Mouse (Mus musculus): ENCODE measurements around the gene Pafah1b1. TPM values are rescaled to one million over a fixed set of nuclear protein-coding genes. Genes with fewer than 3 reads are reported as not detected.

Pafah1b1 gene
- polyA plus RNA-seq, 1 experiment from 2014 or later = 62.1 TPM

DNA sequence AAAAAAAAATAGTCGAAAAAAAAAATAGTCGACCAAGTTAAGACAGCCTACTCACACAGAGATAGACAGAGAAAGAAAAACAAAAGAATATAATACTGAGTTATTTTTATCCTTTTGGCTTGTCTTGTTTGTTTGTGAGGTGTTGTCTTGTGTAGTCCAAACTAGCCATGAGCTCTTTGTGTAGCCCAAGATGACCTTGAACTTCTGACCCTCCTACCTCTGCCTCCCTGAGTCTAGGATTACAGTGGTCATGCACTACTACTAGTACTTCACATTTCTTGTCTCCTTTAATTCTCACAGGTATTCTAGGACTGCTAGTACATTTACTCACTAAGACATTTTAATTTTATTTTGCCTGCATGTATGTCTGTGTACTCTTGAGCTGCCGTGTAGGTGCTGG lies 97.0 kb downstream of the Pafah1b1 start:
- no peak for ATAC-seq
- H3K36me3 ChIP-seq (ENCODE audit: control insufficient read depth, insufficient read depth) = no peaks in the 10 kb centered on the region
- no peak overlapping the region for H3K4me2 ChIP-seq (replicated peaks; ENCODE audit: low read depth)
- TF ChIP-seq CTCF (IDR thresholded peaks at IDR 0.05; ENCODE audit: low read depth) = no peak
- H3K9me3 ChIP-seq (ENCODE audit: control insufficient read depth) = no peaks in the 10 kb centered on the region
- no peak overlapping the region for H3K9ac ChIP-seq (ENCODE audit: low read depth, low read length)
- H3K27me3 ChIP-seq (replicated peaks; ENCODE audit: control insufficient read depth, insufficient read depth, low read length) = no peaks in the 10 kb centered on the region
- H3K4me1 ChIP-seq (replicated peaks; ENCODE audit: control insufficient read depth, insufficient read depth, low read length) = no peaks in the 10 kb centered on the region
- H3K4me3 ChIP-seq (ENCODE audit: low read depth, low read length) = no peak overlapping the region
- H3K27ac ChIP-seq (ENCODE audit: low read depth, low read length) = no peak overlapping the region
- WGBS = 67% methylated on average over 3 of the region's 3 CpGs

GRCm38 (mm10) chr11:74625333-74625732 lies 99.1 kb downstream of the Pafah1b1 start:
- Histone ChIP-seq H3K4me1 (replicated peaks; ENCODE audit: control insufficient read depth, insufficient read depth, low read length) (no peaks in the 10 kb centered on the region), H3K9me3 (ENCODE audit: control insufficient read depth) (no peaks in the 10 kb centered on the region), H3K9ac (ENCODE audit: low read depth, low read length) (no peak overlapping the region), H3K36me3 (ENCODE audit: control insufficient read depth, insufficient read depth) (no peaks in the 10 kb centered on the region), H3K4me2 (replicated peaks; ENCODE audit: low read depth) (no peak overlapping the region), H3K27ac (ENCODE audit: low read depth, low read length) (no peak overlapping the region), H3K4me3 (ENCODE audit: low read depth, low read length) (no peak overlapping the region), H3K27me3 (replicated peaks; ENCODE audit: control insufficient read depth, insufficient read depth, low read length) (peaks cover 10% of the 10 kb centered on the region)
- ATAC-seq = no peak
- no peak for TF ChIP-seq CTCF (IDR thresholded peaks at IDR 0.05; ENCODE audit: low read depth)

Other genes starting within 250 kb of the Pafah1b1 start
- gene Rap1gap2, start 113.8 kb downstream of the Pafah1b1 start, polyA plus RNA-seq (2015; fragmentation: Nextera tagmentation; extraction: Ambion mirVana) = 7.9 and 9.2 TPM in 2 replicates
- 0.25 and 0.35 TPM in 2 replicates for gene Ccdc92b, start 105.1 kb downstream of the Pafah1b1 start, polyA plus RNA-seq (2015; fragmentation: Nextera tagmentation; extraction: Ambion mirVana)
- gene Cluh, start 75.2 kb downstream of the Pafah1b1 start, polyA plus RNA-seq (2015; fragmentation: Nextera tagmentation; extraction: Ambion mirVana) = 21.4 and 23.1 TPM in 2 replicates
- 9.6 and 11.1 TPM in 2 replicates for gene Mettl16, start 46.2 kb upstream of the Pafah1b1 start, polyA plus RNA-seq (2015; fragmentation: Nextera tagmentation; extraction: Ambion mirVana)
- 5.3 and 5.8 TPM in 2 replicates for gene Mnt, start 106.2 kb upstream of the Pafah1b1 start, polyA plus RNA-seq (2015; fragmentation: Nextera tagmentation; extraction: Ambion mirVana)
- 2.3 and 2.4 TPM in 2 replicates for gene Sgsm2, start 172.4 kb upstream of the Pafah1b1 start, polyA plus RNA-seq (2015; fragmentation: Nextera tagmentation; extraction: Ambion mirVana)
- gene Tsr1, start 173.4 kb upstream of the Pafah1b1 start, polyA plus RNA-seq (2015; fragmentation: Nextera tagmentation; extraction: Ambion mirVana) = 16.8 and 17.5 TPM in 2 replicates
- 6.5 and 7.3 TPM in 2 replicates for gene Smg6, start 201.2 kb upstream of the Pafah1b1 start, polyA plus RNA-seq (2015; fragmentation: Nextera tagmentation; extraction: Ambion mirVana)
- gene Srr, start 201.3 kb upstream of the Pafah1b1 start, polyA plus RNA-seq (2015; fragmentation: Nextera tagmentation; extraction: Ambion mirVana) = 20.3 and 22.4 TPM in 2 replicates